Mouse (Mus musculus) liver, embryonic 13.5 days (tissue): ENCODE results near the gene Ston1. TPM values are rescaled to one million over a fixed set of nuclear protein-coding genes. Genes with fewer than 3 reads are reported as not detected.

ENCODE experiments used
- ATAC-seq: fragments of 200-750 bp; cut with Nextera tagmentation; 2 replicates; pipeline ENCODE4 v1.8.0; 2017; ENCODE audit warnings: low read depth, mild to moderate bottlenecking, moderate number of reproducible peaks, moderate library complexity
- DNase-seq: peaks from one replicate; pipeline ENCODE4 v3.0.0; 2022
- H3K27ac ChIP-seq: fragments of 300-500 bp; sonication (generic); 2 replicates; pipeline ENCODE4 v1.5.1; 2015; ENCODE audit warnings: moderate library complexity, mild to moderate bottlenecking, inconsistent platforms
- H3K27me3 ChIP-seq: fragments of 300-500 bp; sonication (generic); 2 replicates; pipeline ENCODE4 v1.6.1; 2015; ENCODE audit warnings: mild to moderate bottlenecking, inconsistent platforms
- H3K36me3 ChIP-seq: fragments of 300-500 bp; sonication (generic); 2 replicates; pipeline ENCODE4 v1.6.1; 2015; ENCODE audit warnings: mild to moderate bottlenecking, inconsistent platforms
- H3K4me1 ChIP-seq: fragments of 300-500 bp; sonication (generic); replicated peaks from 2 replicates; pipeline ENCODE4 v1.6.1; 2015; ENCODE audit warnings: inconsistent platforms
- H3K4me2 ChIP-seq: fragments of 300-500 bp; sonication (generic); 2 replicates; pipeline ENCODE4 v1.6.1; 2015; ENCODE audit warnings: inconsistent platforms, mild to moderate bottlenecking, moderate library complexity
- H3K4me3 ChIP-seq: fragments of 300-500 bp; sonication (generic); replicated peaks from 2 replicates; pipeline ENCODE4 v1.5.1; 2015; ENCODE audit warnings: mild to moderate bottlenecking, inconsistent platforms
- H3K9ac ChIP-seq: fragments of 300-500 bp; sonication (generic); 2 replicates; pipeline ENCODE4 v1.6.1; 2015; ENCODE audit warnings: mild to moderate bottlenecking, inconsistent platforms
- H3K9me3 ChIP-seq: fragments of 300-500 bp; sonication (generic); replicated peaks from 2 replicates; pipeline ENCODE4 v1.6.1; 2016; ENCODE audit warnings: inconsistent platforms
- WGBS: fragments of 180-500 bp; shearing (Covaris S2); methylation state at CpG from one replicate; pipeline ENCODE4 v1.1.7; 2015; ENCODE audit not compliant: insufficient replicate concordance; 5-methylcytosine and 5-hydroxymethylcytosine counted together
- polyA plus RNA-seq: library from polyadenylated mRNA; unstranded; fragments of >200 nt; fragmentation: Nextera tagmentation; extraction: Ambion mirVana; gene quantifications from 2 replicates; pipeline ENCODE4 v1.2.1, GENCODE M21; 2015

The Ston1 gene
- 0.98 and 1.0 TPM in 2 replicates for polyA plus RNA-seq

- H3K4me3 ChIP-seq, result peak within 1 kb of the TSS; percentile 56
- H3K4me1 ChIP-seq, result peaks cover 18% of the 10 kb centered on the region; the same call in 1 of the 2 replicates
- peak within 1 kb of the TSS; percentile 67 for H3K4me2 ChIP-seq
- H3K27me3 ChIP-seq, result no peaks in the 10 kb centered on the region
- DNase-seq (peak; percentile 29), ATAC-seq (peak; percentile 71)
- no peaks in the 10 kb centered on the region for H3K36me3 ChIP-seq
- H3K9ac ChIP-seq, result peak within 1 kb of the TSS; percentile 57; the same call in 1 of the 2 replicates
- H3K9me3 ChIP-seq, result no peaks in the 10 kb centered on the region
- 1% methylated on average over 41 of the region's 41 CpGs for WGBS
- H3K27ac ChIP-seq, result peak within 1 kb of the TSS; percentile 48; the same call in 1 of the 2 replicates
These were observed at the start of gene Ston1 for GRCm38 (mm10) chr17:88597222-88598055. TSS of gene Ston1 (plus strand) at chr17:88597684.

- Histone ChIP-seq H3K27ac (no peak overlapping the region), H3K4me3 (no peak overlapping the region), H3K36me3 (peaks cover 27% of the 10 kb centered on the region), H3K9me3 (no peaks in the 10 kb centered on the region), H3K27me3 (no peaks in the 10 kb centered on the region), H3K9ac (no peak overlapping the region), H3K4me2 (no peak overlapping the region), H3K4me1 (peaks cover 37% of the 10 kb centered on the region)
- ATAC-seq, result peak; percentile 78
- 64% methylated on average over 24 of the region's 24 CpGs for WGBS
- no peak for DNase-seq
These were observed 47.9 kb upstream of the Ston1 start for GRCm38 (mm10) chr17:88549411-88550191.

- 76% methylated on average over 5 of the region's 5 CpGs for WGBS
- DNase-seq, result no peak
These were observed 47.1 kb upstream of the Ston1 start for GRCm38 (mm10) chr17:88550351-88550750.

GRCm38 (mm10) chr17:88550981-88551940 lies 46.2 kb upstream of the Ston1 start:
- Histone ChIP-seq H3K27ac (peak overlapping the region; percentile 24; the same call in 1 of the 2 replicates), H3K27me3 (no peaks in the 10 kb centered on the region), H3K9me3 (no peaks in the 10 kb centered on the region), H3K36me3 (peaks cover 25% of the 10 kb centered on the region), H3K4me1 (peaks cover 37% of the 10 kb centered on the region), H3K4me3 (no peak overlapping the region), H3K9ac (no peak overlapping the region), H3K4me2 (no peak overlapping the region)
- no peak for DNase-seq
- ATAC-seq, result no peak
- WGBS, result 43% methylated on average over 10 of the region's 10 CpGs

More at GRCm38 (mm10) chr17:88550351-88550750, 47.1 kb upstream of the Ston1 start:
- Histone ChIP-seq H3K4me2 (no peak overlapping the region), H3K9ac (no peak overlapping the region), H3K9me3 (no peaks in the 10 kb centered on the region), H3K4me1 (peaks cover 37% of the 10 kb centered on the region), H3K27ac (no peak overlapping the region), H3K36me3 (peaks cover 28% of the 10 kb centered on the region), H3K4me3 (no peak overlapping the region), H3K27me3 (no peaks in the 10 kb centered on the region)
- ATAC-seq, result no peak

- no peak overlapping the region; the same call in 1 of the 2 replicates for H3K27ac ChIP-seq
These were observed 44.9 kb upstream of the Ston1 start for GRCm38 (mm10) chr17:88552556-88552955.

GRCm38 (mm10) chr17:88553001-88553449 lies 44.5 kb upstream of the Ston1 start:
- DNase-seq, result no peak
- H3K27ac ChIP-seq, result no peak overlapping the region
- WGBS, result 72% methylated on average over 8 of the region's 8 CpGs

More at GRCm38 (mm10) chr17:88552556-88552955, 44.9 kb upstream of the Ston1 start:
- Histone ChIP-seq H3K9me3 (no peaks in the 10 kb centered on the region), H3K4me1 (peaks cover 37% of the 10 kb centered on the region), H3K4me3 (no peak overlapping the region), H3K27me3 (no peaks in the 10 kb centered on the region), H3K36me3 (peaks cover 25% of the 10 kb centered on the region), H3K9ac (no peak overlapping the region), H3K4me2 (no peak overlapping the region)
- 40% methylated on average over 6 of the region's 6 CpGs for WGBS
- ATAC-seq (no peak), DNase-seq (no peak)

GRCm38 (mm10) chr17:88553473-88554087 lies 43.9 kb upstream of the Ston1 start:
- H3K4me1 ChIP-seq, result peaks cover 37% of the 10 kb centered on the region
- no peak overlapping the region for H3K4me2 ChIP-seq
- H3K4me3 ChIP-seq, result no peak overlapping the region
- no peaks in the 10 kb centered on the region for H3K9me3 ChIP-seq
- 74% methylated on average over 11 of the region's 11 CpGs for WGBS
- ATAC-seq (no peak), DNase-seq (no peak)
- peaks cover 22% of the 10 kb centered on the region for H3K36me3 ChIP-seq
- H3K9ac ChIP-seq, result no peak overlapping the region
- no peaks in the 10 kb centered on the region for H3K27me3 ChIP-seq
- H3K27ac ChIP-seq, result no peak overlapping the region

More at GRCm38 (mm10) chr17:88553001-88553449, 44.5 kb upstream of the Ston1 start:
- Histone ChIP-seq H3K4me1 (peaks cover 37% of the 10 kb centered on the region), H3K4me2 (no peak overlapping the region), H3K4me3 (no peak overlapping the region), H3K27me3 (no peaks in the 10 kb centered on the region), H3K9ac (no peak overlapping the region), H3K36me3 (peaks cover 22% of the 10 kb centered on the region), H3K9me3 (no peaks in the 10 kb centered on the region)
- ATAC-seq, result no peak

GRCm38 (mm10) chr17:88556176-88556575 lies 41.3 kb upstream of the Ston1 start:
- Histone ChIP-seq H3K4me1 (peaks cover 19% of the 10 kb centered on the region), H3K36me3 (peaks cover 20% of the 10 kb centered on the region; the same call in 1 of the 2 replicates), H3K27ac (no peak overlapping the region), H3K4me2 (no peak overlapping the region), H3K9ac (no peak overlapping the region), H3K4me3 (no peak overlapping the region), H3K27me3 (no peaks in the 10 kb centered on the region), H3K9me3 (no peaks in the 10 kb centered on the region)
- WGBS, result 79% methylated on average over 13 of the region's 13 CpGs
- no peak for ATAC-seq
- DNase-seq, result no peak

GRCm38 (mm10) chr17:88556688-88557087 lies 40.8 kb upstream of the Ston1 start:
- WGBS, result 82% methylated on average over 4 of the region's 4 CpGs
- H3K9ac ChIP-seq, result no peak overlapping the region
- peaks cover 25% of the 10 kb centered on the region; the same call in 1 of the 2 replicates for H3K36me3 ChIP-seq
- DNase-seq (no peak), ATAC-seq (no peak)
- H3K4me2 ChIP-seq, result no peak overlapping the region
- H3K27me3 ChIP-seq, result no peaks in the 10 kb centered on the region
- no peaks in the 10 kb centered on the region for H3K9me3 ChIP-seq
- H3K4me1 ChIP-seq, result peaks cover 17% of the 10 kb centered on the region
- no peak overlapping the region for H3K27ac ChIP-seq
- no peak overlapping the region for H3K4me3 ChIP-seq

GRCm38 (mm10) chr17:88558168-88558842 lies 39.2 kb upstream of the Ston1 start:
- DNase-seq (no peak), ATAC-seq (no peak)
- Histone ChIP-seq H3K27ac (no peak overlapping the region), H3K4me1 (peaks cover 7% of the 10 kb centered on the region), H3K4me2 (no peak overlapping the region), H3K9me3 (no peaks in the 10 kb centered on the region), H3K4me3 (no peak overlapping the region), H3K27me3 (no peaks in the 10 kb centered on the region), H3K9ac (no peak overlapping the region), H3K36me3 (peaks cover 27% of the 10 kb centered on the region; the same call in 1 of the 2 replicates)
- WGBS, result 57% methylated on average over 13 of the region's 13 CpGs
